Mouse (Mus musculus) fibroblast of lung, adult 2 months (primary cell): Measurements from ENCODE around the gene Crb2.

Source experiments
- DNase-seq: peaks from one replicate; pipeline ENCODE4 v3.0.0-alpha.2; 2011; ENCODE audit warnings: low read depth

The Crb2 gene

DNA sequence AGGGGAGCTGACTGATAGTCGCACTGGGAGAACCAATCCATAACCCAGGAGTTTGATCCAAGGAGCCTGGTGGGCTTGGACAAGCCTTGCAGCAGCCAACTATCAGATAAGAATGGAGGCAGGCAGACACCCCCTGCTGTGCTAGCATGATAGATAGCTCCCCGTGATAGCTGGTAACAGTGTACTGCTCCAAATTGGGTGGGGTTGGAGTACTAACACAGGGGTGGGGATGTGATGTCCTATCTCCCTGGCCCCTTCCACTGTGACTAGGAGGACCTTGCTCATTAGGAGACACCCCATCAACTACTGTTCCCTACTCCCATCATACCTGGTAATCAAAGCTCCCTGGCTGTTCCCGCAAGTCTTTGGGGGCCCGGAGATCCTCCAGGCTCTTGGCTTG is 25.6 kb downstream of the Crb2 start:
- no peak for DNase-seq

DNA sequence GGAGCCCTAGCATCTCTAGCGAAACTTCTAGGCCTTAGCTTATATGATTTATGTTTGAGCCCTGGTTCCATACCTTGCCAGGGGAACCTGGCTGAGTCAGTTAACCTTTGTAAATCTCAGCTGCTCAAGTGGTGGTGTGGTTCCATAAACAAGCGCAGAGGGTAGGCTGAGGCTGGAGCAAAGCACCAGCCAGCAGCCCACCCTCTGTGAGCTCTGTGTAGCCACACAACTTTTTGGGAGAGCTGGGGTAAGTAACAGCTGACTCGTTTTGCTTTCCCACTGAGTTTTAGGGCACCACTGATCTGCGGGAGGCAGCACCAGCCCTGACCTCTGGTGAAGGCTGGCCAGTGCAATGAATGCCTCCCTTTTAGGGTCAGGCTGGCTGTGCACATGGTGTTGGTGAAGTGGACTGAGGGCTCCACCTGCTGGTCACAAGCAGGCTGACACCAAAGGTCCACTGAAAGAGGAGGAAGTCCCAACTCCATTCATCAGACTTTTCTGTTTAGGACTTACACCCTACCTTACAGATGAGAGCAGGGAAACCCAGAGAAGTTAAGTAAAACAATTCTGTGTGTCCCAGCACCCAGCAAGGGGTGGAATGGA is 26.7 kb downstream of the Crb2 start:
- DNase-seq: peak; percentile 43

- no peak for DNase-seq
Observed at GRCm38 (mm10) chr2:37811682-37812081, 35.6 kb downstream of the Crb2 start.

- no peak for DNase-seq
Observed at GRCm38 (mm10) chr2:37812401-37812800, 36.4 kb downstream of the Crb2 start.

GRCm38 (mm10) chr2:37814820-37815361 is 38.8 kb downstream of the Crb2 start:
- DNase-seq: no peak

DNA sequence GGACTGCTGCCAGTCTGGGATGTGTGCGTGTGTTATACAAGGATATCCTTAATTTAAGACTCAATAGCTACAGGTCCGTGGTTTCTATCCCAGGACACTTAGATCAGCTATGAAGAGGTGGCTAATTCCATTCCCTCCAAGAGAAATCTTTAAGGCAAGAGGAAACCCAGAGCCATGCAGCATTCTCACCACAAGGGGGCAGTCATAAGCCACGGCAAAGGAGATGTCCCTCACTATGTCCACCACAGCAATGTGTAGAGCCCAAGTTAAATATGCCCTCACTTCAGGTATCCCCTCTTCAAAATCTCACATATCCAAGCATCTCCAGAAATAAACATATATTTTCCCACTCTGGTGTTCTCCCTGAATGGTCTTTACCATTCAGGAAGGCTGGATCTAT is 39.6 kb downstream of the Crb2 start:
- DNase-seq: peak; percentile 33

- DNase-seq: no peak
Observed at GRCm38 (mm10) chr2:37818761-37819525, 42.9 kb downstream of the Crb2 start.

DNA sequence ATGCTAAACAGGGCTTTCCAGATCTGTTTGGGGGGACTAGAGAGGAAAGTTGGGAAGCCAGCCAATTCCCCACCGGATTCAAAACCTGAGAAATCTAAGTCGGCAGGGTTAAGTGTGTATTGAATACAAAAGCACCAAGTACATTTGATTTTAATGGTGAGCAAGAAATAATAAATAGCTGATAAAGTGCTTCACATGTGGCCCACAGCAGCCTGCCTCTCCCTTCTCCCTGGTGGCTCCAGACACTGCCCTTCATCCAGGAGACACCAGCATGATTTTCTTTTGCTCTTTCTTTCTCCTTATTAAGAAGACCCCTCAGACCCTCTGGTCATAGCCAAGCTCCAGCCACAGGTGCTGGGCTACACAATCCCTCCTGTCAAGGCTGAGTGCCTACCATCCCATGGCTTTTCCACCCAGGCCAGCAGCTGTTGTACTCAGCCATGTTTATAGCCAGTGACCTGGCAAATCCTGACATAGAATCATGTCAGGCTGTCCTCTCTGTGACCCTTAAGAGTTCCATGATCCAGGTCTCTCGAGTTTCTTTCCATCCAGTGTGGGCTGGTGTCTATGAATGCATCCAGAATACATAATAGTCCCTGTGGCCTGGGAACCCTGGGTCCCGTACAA is 43.6 kb downstream of the Crb2 start:
- DNase-seq: no peak

- DNase-seq: no peak
Observed at GRCm38 (mm10) chr2:37822122-37822521, 46.1 kb downstream of the Crb2 start.

GRCm38 (mm10) chr2:37823826-37824225 is 47.8 kb downstream of the Crb2 start:
- DNase-seq: no peak

DNA sequence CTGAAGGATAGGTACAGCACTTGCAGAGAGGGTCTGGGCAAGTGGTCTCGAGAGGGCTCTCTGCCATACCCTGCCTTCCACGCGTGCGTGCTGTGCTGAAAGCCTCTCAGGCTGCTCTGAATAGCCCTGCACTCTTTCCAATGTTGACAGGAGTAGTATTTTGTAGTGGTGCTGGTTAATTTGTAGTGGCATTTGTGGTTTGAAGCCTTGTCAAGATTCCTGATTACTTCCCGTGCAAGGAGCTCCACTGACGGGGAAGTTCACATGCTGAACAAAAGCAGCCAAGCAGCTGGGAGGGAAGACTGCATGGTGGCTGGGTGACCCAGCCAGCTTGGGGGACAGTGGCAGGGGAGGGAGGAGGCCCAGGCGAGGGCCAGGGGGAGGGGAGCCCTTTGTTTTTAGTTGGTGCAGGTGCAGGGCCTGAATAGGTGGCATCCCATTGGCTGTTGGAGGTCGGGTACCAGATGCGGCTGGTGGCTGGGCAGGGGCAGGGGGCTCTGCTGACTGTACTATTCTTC is 53.8 kb downstream of the Crb2 start:
- no peak for DNase-seq

GRCm38 (mm10) chr2:37832253-37832652 is 56.2 kb downstream of the Crb2 start:
- no peak for DNase-seq

DNA sequence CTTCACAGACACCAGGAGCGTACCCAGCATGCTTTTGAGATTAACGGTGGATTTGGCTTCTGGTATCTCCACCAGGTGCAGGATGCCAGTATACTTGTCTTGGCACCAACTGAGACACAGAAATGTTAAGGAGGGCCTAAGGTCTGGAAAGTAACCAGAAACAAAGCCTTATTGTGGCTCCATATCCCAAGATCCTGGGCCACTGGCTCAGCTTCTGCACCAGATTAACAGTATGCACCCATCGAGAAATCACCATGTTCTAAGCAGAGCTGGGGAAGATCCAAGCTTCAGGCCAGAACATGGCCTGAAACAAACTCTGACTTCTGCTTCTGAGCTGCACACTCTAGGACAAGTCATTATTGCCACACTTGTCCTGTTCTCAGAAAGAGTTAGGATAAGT is 60.9 kb downstream of the Crb2 start:
- no peak for DNase-seq

DNA sequence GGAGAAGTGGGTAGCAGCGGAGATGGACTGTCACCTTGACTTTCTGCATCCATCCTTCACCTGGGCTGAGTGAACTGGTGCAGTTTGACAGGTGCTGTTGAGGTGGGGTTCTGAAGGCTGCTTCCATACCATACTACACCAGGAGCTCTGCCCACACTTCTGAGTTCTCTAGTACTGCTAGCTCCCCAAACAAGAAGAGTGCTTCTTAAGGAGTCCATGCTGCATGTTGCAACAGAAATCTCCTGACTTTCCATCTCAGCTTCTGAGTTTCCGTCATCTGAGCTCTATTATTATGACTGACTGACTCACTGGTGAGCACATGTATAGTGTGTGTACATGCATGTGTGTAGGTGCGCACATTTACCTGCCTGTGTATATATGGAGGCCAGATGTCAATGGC is 61.5 kb downstream of the Crb2 start:
- DNase-seq: no peak

- DNase-seq: no peak
Observed at GRCm38 (mm10) chr2:37838202-37838984, 62.3 kb downstream of the Crb2 start.

GRCm38 (mm10) chr2:37839922-37840321 is 63.9 kb downstream of the Crb2 start:
- DNase-seq: peak; percentile 65

DNA sequence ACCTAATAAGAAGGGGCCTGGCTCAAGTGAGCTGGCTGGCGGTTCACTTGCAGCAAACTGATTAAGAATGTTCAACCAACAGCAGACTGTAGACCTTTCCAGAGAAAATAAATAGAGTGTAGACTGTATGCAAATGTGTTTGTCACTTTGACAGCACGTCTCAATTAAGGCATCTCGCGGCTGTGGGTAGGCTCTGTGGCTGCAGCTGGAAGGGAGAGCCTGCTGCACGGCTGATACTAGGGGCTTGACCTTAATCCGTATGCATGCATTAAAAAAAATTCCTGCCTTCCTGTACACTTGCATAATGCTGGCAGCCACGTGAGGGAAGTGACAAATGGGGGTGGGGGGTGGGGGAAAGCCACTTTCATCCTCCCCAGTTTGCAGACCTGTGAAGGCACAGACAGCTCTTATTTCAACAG is 66.1 kb downstream of the Crb2 start:
- DNase-seq: peak; percentile 40

GRCm38 (mm10) chr2:37842719-37843118 is 66.7 kb downstream of the Crb2 start:
- no peak for DNase-seq
